Mouse (Mus musculus): ENCODE results near the gene Gm45623. TPM values are rescaled to one million over a fixed set of nuclear protein-coding genes. Genes with fewer than 3 reads are reported as not detected.

Gene Gm45623
- 0.12 TPM in 1 of 2 replicates, not detected in the other for polyA plus RNA-seq (2012)

GRCm38 (mm10) chr13:56753192-56753951, at the start of gene Gm45623:
Gene Gm45623, minus strand, starts transcription at chr13:56753827.

GRCm38 (mm10) chr13:56702469-56703221, 51.0 kb downstream of the Gm45623 start, which contains the start of gene Smad5:
Gene Smad5, plus strand, starts transcription at chr13:56703010.

Other genes starting within 250 kb of the Gm45623 start
- gene Fbxl21, start 231.4 kb downstream of the Gm45623 start, polyA plus RNA-seq (2012), result 0.17 and 0.34 TPM in 2 replicates
- gene Lect2, start 205.3 kb downstream of the Gm45623 start, polyA plus RNA-seq (2012), result not detected in 2 replicates
- 15.5 and 36.3 TPM in 2 replicates for gene Tgfbi, start 144.3 kb downstream of the Gm45623 start, polyA plus RNA-seq (2012)
- gene Smad5, start 50.8 kb downstream of the Gm45623 start, polyA plus RNA-seq (2012), result 5.1 and 7.0 TPM in 2 replicates
- gene Trpc7, start 142.2 kb upstream of the Gm45623 start, polyA plus RNA-seq (2012), result not detected in 2 replicates